Mouse (Mus musculus) stomach, embryonic 16.5 days (tissue): Measurements from ENCODE around the gene Midn. TPM values are rescaled to one million over a fixed set of nuclear protein-coding genes. Genes with fewer than 3 reads are reported as not detected.

Source experiments
- ATAC-seq: fragments of 200-750 bp; cut with Nextera tagmentation; 2 replicates; pipeline ENCODE4 v1.8.0; 2017; ENCODE audit warnings: moderate number of reproducible peaks, moderate TSS enrichment; ENCODE audit not compliant: insufficient read depth, low FRiP score
- H3K27ac ChIP-seq: fragments of 300-500 bp; sonication (generic); 2 replicates; pipeline ENCODE4 v1.5.1; 2014; ENCODE audit warnings: low read length
- H3K27me3 ChIP-seq: fragments of 300-500 bp; sonication (generic); 2 replicates; pipeline ENCODE4 v1.6.1; 2014; ENCODE audit warnings: low read length, control low read depth, mixed read lengths; ENCODE audit not compliant: control insufficient read depth, insufficient read depth
- H3K36me3 ChIP-seq: fragments of 300-500 bp; sonication (generic); 2 replicates; pipeline ENCODE4 v1.6.1; 2014; ENCODE audit warnings: low read length; ENCODE audit not compliant: control insufficient read depth, insufficient read depth
- H3K4me1 ChIP-seq: fragments of 300-500 bp; sonication (generic); 2 replicates; pipeline ENCODE4 v1.6.1; 2014; ENCODE audit warnings: low read length, control low read depth, mixed read lengths; ENCODE audit not compliant: control insufficient read depth, insufficient read depth
- H3K4me2 ChIP-seq: fragments of 300-500 bp; sonication (generic); 2 replicates; pipeline ENCODE4 v1.6.1; 2014; ENCODE audit warnings: low read depth, low read length, mixed read lengths
- H3K4me3 ChIP-seq: fragments of 300-500 bp; sonication (generic); replicated peaks from 2 replicates; pipeline ENCODE4 v1.5.1; 2014; ENCODE audit warnings: mild to moderate bottlenecking, low read length
- H3K9ac ChIP-seq: fragments of 300-500 bp; sonication (generic); 2 replicates; pipeline ENCODE4 v1.6.1; 2014; ENCODE audit warnings: low read length
- H3K9me3 ChIP-seq: fragments of 300-500 bp; sonication (generic); replicated peaks from 2 replicates; pipeline ENCODE4 v1.6.1; 2016; ENCODE audit warnings: low read length, control low read depth; ENCODE audit not compliant: control insufficient read depth
- WGBS: fragments of 180-500 bp; shearing (Covaris S2); extraction: QIAGEN DNeasy Blood & Tissue Kit; methylation state at CpG from one replicate; pipeline ENCODE4 v1.1.7; 2014; 5-methylcytosine and 5-hydroxymethylcytosine counted together
- polyA plus RNA-seq: library from polyadenylated mRNA; unstranded; fragments of >200 nt; fragmentation: Nextera tagmentation; extraction: Ambion mirVana; gene quantifications from 2 replicates; pipeline ENCODE4 v1.2.1, GENCODE M21; 2015

The Midn gene
- polyA plus RNA-seq, 1 experiment from 2014 or later: 9.8 TPM

GRCm38 (mm10) chr10:80138553-80139438 is 9.3 kb upstream of the Midn start, which contains the start of gene Atp5d:
Atp5d (plus strand) TSS chr10:80138632.
- peak within 1 kb of the TSS; percentile 99 for H3K4me2 ChIP-seq
- WGBS: under 1% methylated on average over 85 of the region's 94 CpGs
- 0 out of 2 replicates have a peak, but pooled peaks cover under 1% of the 10 kb centered on the region for H3K36me3 ChIP-seq
- H3K4me1 ChIP-seq: peaks cover 31% of the 10 kb centered on the region
- H3K27me3 ChIP-seq: peaks cover 3% of the 10 kb centered on the region; the same call in 1 of the 2 replicates
- peak within 1 kb of the TSS; percentile 67 for H3K4me3 ChIP-seq
- peak within 1 kb of the TSS; percentile 82 for H3K27ac ChIP-seq
- ATAC-seq: peak; percentile 5
- H3K9me3 ChIP-seq: no peaks in the 10 kb centered on the region
- H3K9ac ChIP-seq: peak within 1 kb of the TSS; percentile 86

DNA sequence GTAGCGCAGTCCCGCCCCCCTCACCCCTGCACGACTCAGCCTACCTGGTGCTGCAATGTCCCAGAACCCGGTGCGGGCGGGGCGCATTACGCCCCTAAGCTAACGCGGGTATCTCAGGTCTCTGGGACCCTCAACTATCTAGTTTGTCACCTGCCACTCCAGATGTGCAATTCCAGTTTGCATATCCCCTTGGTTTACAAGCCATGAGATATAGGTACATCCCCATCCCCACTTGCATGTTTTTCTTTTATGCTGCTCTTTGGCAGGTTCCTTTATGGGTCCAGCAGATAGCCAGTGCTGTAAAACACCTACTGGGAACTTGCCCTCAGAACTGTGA is 8.7 kb upstream of the Midn start:
- ATAC-seq: no peak; the same call in 1 of the 2 replicates
- WGBS: 4% methylated on average over 8 of the region's 10 CpGs

DNA sequence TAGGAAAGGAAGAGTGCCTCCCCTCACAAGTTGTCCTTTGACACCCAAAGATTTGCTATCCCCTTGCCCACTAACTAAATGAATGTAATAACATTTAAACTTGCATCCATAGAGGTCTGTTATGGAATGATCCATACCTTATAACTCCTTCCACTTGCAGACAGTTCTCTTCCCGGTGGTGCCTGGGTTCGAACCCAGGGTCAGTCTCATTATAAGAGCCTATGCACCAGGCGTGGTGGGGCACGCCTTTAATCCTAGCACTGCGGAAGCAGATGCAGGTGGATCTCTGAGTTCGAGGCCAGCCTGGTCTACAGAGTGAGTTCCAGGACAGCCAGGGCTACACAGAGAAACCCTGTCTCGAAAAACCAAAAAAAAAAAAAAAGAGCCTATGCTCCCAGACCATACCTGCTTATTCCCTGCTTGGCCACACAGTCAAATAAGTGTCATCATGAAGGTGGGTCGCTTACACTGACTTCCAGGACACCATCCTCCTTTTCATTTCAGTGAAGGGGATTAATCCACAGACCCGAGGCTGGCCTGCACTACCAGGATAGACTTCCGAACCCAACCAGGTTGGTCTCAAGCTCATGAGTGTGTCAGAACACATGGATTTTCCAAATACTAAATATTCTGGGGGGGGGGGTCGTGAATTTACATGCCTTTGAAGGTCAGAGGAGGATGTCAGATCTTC is 8.0 kb upstream of the Midn start:
- Histone ChIP-seq H3K4me1 (peaks cover 43% of the 10 kb centered on the region), H3K27me3 (peaks cover 3% of the 10 kb centered on the region; the same call in 1 of the 2 replicates), H3K9me3 (no peaks in the 10 kb centered on the region), H3K9ac (no peak overlapping the region), H3K4me2 (no peak overlapping the region), H3K36me3 (peaks cover 8% of the 10 kb centered on the region; the same call in 1 of the 2 replicates), H3K4me3 (no peak overlapping the region), H3K27ac (no peak overlapping the region)
- WGBS: 72% methylated on average over 11 of the region's 11 CpGs
- ATAC-seq: no peak

More for the DNA sequence above, 8.7 kb upstream of the Midn start:
- peaks cover 3% of the 10 kb centered on the region; the same call in 1 of the 2 replicates for H3K27me3 ChIP-seq
- 0 out of 2 replicates have a peak, but pooled peaks cover 6% of the 10 kb centered on the region for H3K36me3 ChIP-seq
- peak overlapping the region; percentile 82 for H3K27ac ChIP-seq
- H3K4me2 ChIP-seq: peak overlapping the region; percentile 99
- H3K9ac ChIP-seq: peak overlapping the region; percentile 86
- peak overlapping the region; percentile 67 for H3K4me3 ChIP-seq
- no peaks in the 10 kb centered on the region for H3K9me3 ChIP-seq
- H3K4me1 ChIP-seq: peaks cover 36% of the 10 kb centered on the region

- H3K9ac ChIP-seq: peak within 1 kb of the TSS; percentile 71
- peak within 1 kb of the TSS; percentile 94 for H3K27ac ChIP-seq
- H3K4me3 ChIP-seq: peak within 1 kb of the TSS; percentile 85
- WGBS: 70% methylated on average over 10 of the region's 10 CpGs
- ATAC-seq: no peak
- H3K36me3 ChIP-seq: peaks cover 11% of the 10 kb centered on the region; the same call in 1 of the 2 replicates
- no peaks in the 10 kb centered on the region for H3K9me3 ChIP-seq
- H3K4me1 ChIP-seq: peaks cover 49% of the 10 kb centered on the region
- H3K27me3 ChIP-seq: peaks cover 3% of the 10 kb centered on the region; the same call in 1 of the 2 replicates
- peak within 1 kb of the TSS; percentile 98 for H3K4me2 ChIP-seq
Observed at GRCm38 (mm10) chr10:80140666-80141035, 7.4 kb upstream of the Midn start, which contains the start of gene Cbarp. Cbarp (minus strand) TSS chr10:80140835.

GRCm38 (mm10) chr10:80141243-80141642 is 6.8 kb upstream of the Midn start:
- Histone ChIP-seq H3K9me3 (no peaks in the 10 kb centered on the region), H3K27ac (peak overlapping the region; percentile 94), H3K27me3 (peaks cover 3% of the 10 kb centered on the region; the same call in 1 of the 2 replicates), H3K36me3 (peaks cover 13% of the 10 kb centered on the region; the same call in 1 of the 2 replicates), H3K4me3 (peak overlapping the region; percentile 85), H3K4me2 (peak overlapping the region; percentile 98), H3K4me1 (peaks cover 55% of the 10 kb centered on the region), H3K9ac (peak overlapping the region; percentile 71)
- WGBS: 0% methylated on average over 29 of the region's 29 CpGs
- peak; percentile 75 for ATAC-seq

GRCm38 (mm10) chr10:80141786-80142529 is 6.1 kb upstream of the Midn start:
- no peaks in the 10 kb centered on the region for H3K9me3 ChIP-seq
- peaks cover 59% of the 10 kb centered on the region for H3K4me1 ChIP-seq

DNA sequence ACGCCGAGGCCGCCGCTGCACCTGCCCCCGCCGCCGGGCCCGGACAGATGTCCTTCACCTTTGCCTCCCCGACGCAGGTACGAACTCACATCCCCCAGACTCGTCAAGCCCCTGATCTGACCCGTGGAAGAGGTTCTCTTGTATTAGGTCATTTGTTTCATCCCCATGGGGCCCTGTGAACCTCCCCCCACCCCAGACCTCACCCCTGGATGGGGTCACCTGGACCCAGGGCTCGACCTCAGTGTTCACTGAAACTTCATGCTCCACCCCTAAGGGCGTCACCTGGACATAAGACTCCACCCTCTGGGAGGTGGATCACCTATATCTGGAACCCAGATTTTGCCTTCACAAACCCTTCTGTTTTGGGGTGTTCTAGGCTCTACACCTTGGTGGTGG is 5.5 kb upstream of the Midn start:
- no peaks in the 10 kb centered on the region; the same call in 1 of the 2 replicates for H3K27me3 ChIP-seq
- H3K36me3 ChIP-seq: peaks cover 13% of the 10 kb centered on the region; the same call in 1 of the 2 replicates
- peak overlapping the region; percentile 98 for H3K4me2 ChIP-seq
- no peak for ATAC-seq
- peak overlapping the region; percentile 94 for H3K27ac ChIP-seq
- H3K9ac ChIP-seq: peak overlapping the region; percentile 97
- H3K4me3 ChIP-seq: peak overlapping the region; percentile 85
- peaks cover 58% of the 10 kb centered on the region for H3K4me1 ChIP-seq
- no peaks in the 10 kb centered on the region for H3K9me3 ChIP-seq
- under 1% methylated on average over 15 of the region's 15 CpGs for WGBS

More at GRCm38 (mm10) chr10:80141786-80142529, 6.1 kb upstream of the Midn start:
- ATAC-seq: peak; percentile 88
- Histone ChIP-seq H3K27me3 (peaks cover under 1% of the 10 kb centered on the region; the same call in 1 of the 2 replicates), H3K4me3 (peak overlapping the region; percentile 85), H3K36me3 (peaks cover 13% of the 10 kb centered on the region; the same call in 1 of the 2 replicates), H3K4me2 (peak overlapping the region; percentile 98), H3K9ac (peak overlapping the region; percentile 97), H3K27ac (peak overlapping the region; percentile 94)
- WGBS: under 1% methylated on average over 43 of the region's 43 CpGs

DNA sequence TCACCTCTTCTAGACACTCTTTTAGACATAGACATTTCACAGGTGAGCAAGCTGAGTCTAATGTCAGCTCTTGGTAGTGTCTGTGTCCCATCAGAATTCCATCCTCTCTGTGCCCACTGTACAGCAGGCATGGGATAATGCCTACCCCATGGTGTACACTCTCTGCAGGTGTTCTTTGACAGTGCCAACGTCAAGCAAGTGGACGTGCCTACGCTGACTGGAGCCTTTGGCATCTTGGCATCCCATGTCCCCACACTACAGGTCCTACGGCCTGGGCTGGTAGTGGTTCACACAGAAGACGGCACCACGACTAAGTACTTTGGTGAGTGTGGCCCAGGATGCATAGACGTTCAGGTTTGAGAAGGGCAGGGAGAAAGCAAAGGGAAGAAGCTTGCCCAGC is 4.4 kb upstream of the Midn start:
- ATAC-seq: no peak
- H3K4me1 ChIP-seq: peaks cover 51% of the 10 kb centered on the region
- H3K9ac ChIP-seq: no peak overlapping the region
- H3K9me3 ChIP-seq: no peaks in the 10 kb centered on the region
- H3K4me2 ChIP-seq: no peak overlapping the region
- peaks cover 13% of the 10 kb centered on the region; the same call in 1 of the 2 replicates for H3K36me3 ChIP-seq
- no peak overlapping the region for H3K4me3 ChIP-seq
- no peak overlapping the region for H3K27ac ChIP-seq
- 90% methylated on average over 7 of the region's 7 CpGs for WGBS
- H3K27me3 ChIP-seq: no peaks in the 10 kb centered on the region
